Mouse (Mus musculus) heart, postnatal 0 days (tissue): ENCODE measurements around the gene Fam241b. TPM values are rescaled to one million over a fixed set of nuclear protein-coding genes. Genes with fewer than 3 reads are reported as not detected.

ENCODE experiments used
- ATAC-seq: fragments of 200-750 bp; cut with Nextera tagmentation; 2 replicates; pipeline ENCODE4 v1.8.0; 2017; ENCODE audit warnings: low read depth, moderate number of reproducible peaks, moderate library complexity; ENCODE audit not compliant: insufficient read depth
- DNase-seq: peaks from one replicate; pipeline ENCODE4 v3.0.0-alpha.2; 2016; ENCODE audit warnings: low spot score
- H3K27ac ChIP-seq: fragments of 300-500 bp; sonication (generic); 2 replicates; pipeline ENCODE4 v1.5.1; 2014; ENCODE audit warnings: low read depth, mild to moderate bottlenecking
- H3K27me3 ChIP-seq: fragments of 300-500 bp; sonication (generic); 2 replicates; pipeline ENCODE4 v1.6.1; 2014; ENCODE audit warnings: low read length, mixed read lengths; ENCODE audit not compliant: control insufficient read depth, insufficient read depth
- H3K36me3 ChIP-seq: fragments of 300-500 bp; sonication (generic); replicated peaks from 2 replicates; pipeline ENCODE4 v1.6.1; 2014; ENCODE audit warnings: low read length, mixed read lengths; ENCODE audit not compliant: control insufficient read depth, insufficient read depth
- H3K4me1 ChIP-seq: fragments of 300-500 bp; sonication (generic); 2 replicates; pipeline ENCODE4 v1.6.1; 2014; ENCODE audit warnings: antibody characterized with exemption; ENCODE audit not compliant: control insufficient read depth, insufficient read depth
- H3K4me2 ChIP-seq: fragments of 300-500 bp; sonication (generic); 2 replicates; pipeline ENCODE4 v1.6.1; 2014; ENCODE audit warnings: low read depth, mild to moderate bottlenecking, low read length, moderate library complexity
- H3K4me3 ChIP-seq: fragments of 300-500 bp; sonication (generic); 2 replicates; pipeline ENCODE4 v1.5.1; 2014; ENCODE audit warnings: low read depth, low read length
- H3K9ac ChIP-seq: fragments of 300-500 bp; sonication (generic); replicated peaks from 2 replicates; pipeline ENCODE4 v1.6.1; 2014; ENCODE audit warnings: low read depth, low read length, mixed read lengths
- H3K9me3 ChIP-seq: fragments of 300-500 bp; sonication (generic); replicated peaks from 2 replicates; pipeline ENCODE4 v1.6.1; 2016; ENCODE audit warnings: low read length; ENCODE audit not compliant: control insufficient read depth
- CTCF ChIP-seq: IDR thresholded peaks from 2 replicates; pipeline ENCODE4 v1.5.1; 2016; ENCODE audit warnings: antibody characterized with exemption, control low read depth, low read depth
- EP300 ChIP-seq: IDR thresholded peaks from 2 replicates; pipeline ENCODE4 v1.6.1; 2016; ENCODE audit warnings: antibody characterized with exemption, low read depth
- WGBS: fragments of 180-500 bp; shearing (Covaris S2); extraction: QIAGEN DNeasy Blood & Tissue Kit; methylation state at CpG from one replicate; pipeline ENCODE4 v1.1.7; 2014; 5-methylcytosine and 5-hydroxymethylcytosine counted together
- polyA plus RNA-seq: library from polyadenylated mRNA; unstranded; fragments of >200 nt; fragmentation: Nextera tagmentation; extraction: Ambion mirVana; gene quantifications from 2 replicates; pipeline ENCODE4 v1.2.1, GENCODE M21; 2015
- total RNA-seq: library from RNA; depleted of rRNA; stranded (reverse); fragments of >200 nt; gene quantifications from 2 replicates; pipeline ENCODE4 v1.2.3, GENCODE M21; 2014; ENCODE audit warnings: low replicate concordance

Gene Fam241b
- total and polyA plus RNA-seq, 2 experiments from 2014 or later: 2.3 TPM; not detected in 1

GRCm38 (mm10) chr10:62128316-62128951, 15.3 kb downstream of the Fam241b start:
- Histone ChIP-seq H3K4me2 (no peak overlapping the region), H3K27me3 (peaks cover 68% of the 10 kb centered on the region), H3K9ac (no peak overlapping the region), H3K4me3 (no peak overlapping the region), H3K4me1 (no peaks in the 10 kb centered on the region), H3K9me3 (no peaks in the 10 kb centered on the region), H3K36me3 (no peaks in the 10 kb centered on the region), H3K27ac (no peak overlapping the region)
- TF ChIP-seq EP300 (no peak), CTCF (no peak)
- DNase-seq: no peak
- no peak for ATAC-seq
- 2% methylated on average over 32 of the region's 32 CpGs for WGBS

GRCm38 (mm10) chr10:62127711-62128231, 15.9 kb downstream of the Fam241b start:
- Histone ChIP-seq H3K27ac (no peak overlapping the region), H3K4me2 (no peak overlapping the region), H3K9me3 (no peaks in the 10 kb centered on the region), H3K9ac (no peak overlapping the region), H3K4me3 (no peak overlapping the region), H3K4me1 (no peaks in the 10 kb centered on the region), H3K27me3 (peaks cover 61% of the 10 kb centered on the region), H3K36me3 (no peaks in the 10 kb centered on the region)
- ATAC-seq (no peak), DNase-seq (no peak)
- TF ChIP-seq CTCF: no peak
- no peak for TF ChIP-seq EP300
- WGBS: 37% methylated on average over 21 of the region's 21 CpGs

- WGBS: 46% methylated on average over 6 of the region's 6 CpGs
- Histone ChIP-seq H3K27ac (no peak overlapping the region), H3K4me2 (no peak overlapping the region), H3K36me3 (no peaks in the 10 kb centered on the region), H3K4me3 (no peak overlapping the region), H3K4me1 (no peaks in the 10 kb centered on the region), H3K27me3 (peaks cover 55% of the 10 kb centered on the region), H3K9ac (no peak overlapping the region), H3K9me3 (no peaks in the 10 kb centered on the region)
- TF ChIP-seq CTCF (no peak; the same call in 1 of the 2 replicates), EP300 (no peak)
- ATAC-seq (no peak), DNase-seq (no peak)
Observed at GRCm38 (mm10) chr10:62127137-62127536, 16.6 kb downstream of the Fam241b start.

DNA sequence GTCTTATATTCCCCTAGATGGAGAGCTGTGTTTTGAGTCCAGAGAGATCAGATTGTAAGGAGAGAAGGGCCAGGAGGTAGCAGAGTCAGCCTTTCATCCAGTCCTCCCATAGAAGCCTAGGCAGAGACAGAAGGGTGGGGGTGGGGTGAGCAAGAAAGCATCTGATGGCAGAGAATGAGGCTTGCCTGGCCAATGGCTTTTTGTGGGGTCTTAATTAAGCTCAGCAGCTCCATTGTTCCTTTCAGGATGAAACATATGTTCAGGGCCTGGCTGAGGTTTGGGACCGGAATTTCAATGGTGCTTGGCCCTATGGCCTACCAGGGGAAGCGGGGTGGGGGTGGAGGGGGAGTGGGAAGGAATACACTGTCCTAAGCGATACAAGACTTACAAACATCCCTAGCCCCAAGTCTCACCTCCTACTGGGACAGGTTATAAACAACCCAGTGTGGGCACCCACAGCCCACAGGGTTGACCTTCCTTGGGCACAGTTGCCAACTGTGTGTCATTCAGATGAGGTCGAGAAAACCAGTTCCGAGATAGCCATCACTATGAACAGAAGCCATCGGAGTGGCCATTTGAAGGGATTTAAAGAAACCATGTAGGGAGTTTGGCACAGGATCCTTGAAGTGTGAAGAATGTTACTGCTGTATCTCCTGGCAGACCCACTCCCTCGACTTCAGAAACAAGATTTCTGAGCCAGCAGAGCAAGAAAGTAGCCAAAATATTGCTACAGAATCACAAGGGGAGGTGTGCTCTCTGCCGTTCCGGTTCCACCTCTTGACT, 29.7 kb downstream of the Fam241b start:
- Histone ChIP-seq H3K9ac (no peak overlapping the region), H3K4me1 (no peaks in the 10 kb centered on the region), H3K4me2 (no peak overlapping the region), H3K27ac (no peak overlapping the region), H3K27me3 (peaks cover 47% of the 10 kb centered on the region), H3K9me3 (no peaks in the 10 kb centered on the region), H3K36me3 (no peaks in the 10 kb centered on the region), H3K4me3 (no peak overlapping the region)
- 69% methylated on average over 9 of the region's 9 CpGs for WGBS
- TF ChIP-seq CTCF (no peak), EP300 (no peak)
- ATAC-seq (no peak), DNase-seq (no peak)

GRCm38 (mm10) chr10:62111207-62111576, 32.5 kb downstream of the Fam241b start:
- Histone ChIP-seq H3K27ac (no peak overlapping the region), H3K27me3 (peaks cover 53% of the 10 kb centered on the region), H3K9me3 (no peaks in the 10 kb centered on the region), H3K36me3 (no peaks in the 10 kb centered on the region), H3K4me3 (peak overlapping the region; percentile 50), H3K4me2 (peak overlapping the region; percentile 77), H3K9ac (no peak overlapping the region), H3K4me1 (no peaks in the 10 kb centered on the region)
- WGBS: 41% methylated on average over 6 of the region's 6 CpGs
- DNase-seq (no peak), ATAC-seq (no peak)
- TF ChIP-seq CTCF: no peak
- no peak for TF ChIP-seq EP300
